Mouse (Mus musculus): ENCODE results near the gene Gdi2. TPM values are rescaled to one million over a fixed set of nuclear protein-coding genes. Genes with fewer than 3 reads are reported as not detected.
A peak's percentile ranks its signal among the peaks of the same experiment; 100 is the strongest.

Gdi2 gene
- polyA plus RNA-seq, 1 experiment from 2014 or later = 448 TPM

DNA sequence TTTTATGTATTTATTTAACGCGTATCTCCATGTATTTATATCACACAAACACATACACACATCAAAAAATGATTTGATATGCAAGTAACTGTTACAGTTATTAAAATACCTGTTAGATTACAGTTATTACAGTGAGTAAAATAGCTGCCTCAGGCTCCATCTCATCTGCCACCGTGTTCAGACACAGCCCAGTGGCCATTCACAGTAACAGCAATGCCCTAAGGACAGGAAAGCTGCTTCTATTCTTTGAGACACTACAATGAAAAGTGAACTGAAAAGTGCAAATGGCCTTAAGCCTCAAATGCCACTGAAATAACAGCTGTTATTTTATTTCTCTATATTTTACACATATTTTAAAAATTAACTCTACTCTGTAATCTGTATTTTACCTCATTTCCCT is 52.9 kb downstream of the Gdi2 start:
- H3K4me3 ChIP-seq (ENCODE audit: low read depth, low read length) = no peak overlapping the region
- H3K4me2 ChIP-seq (ENCODE audit: low read length) = no peak overlapping the region
- H3K36me3 ChIP-seq (ENCODE audit: control insufficient read depth, insufficient read depth, low read length) = peaks cover 69% of the 10 kb centered on the region
- 88% methylated on average over 3 of the region's 3 CpGs for WGBS
- H3K4me1 ChIP-seq (replicated peaks; ENCODE audit: control insufficient read depth, insufficient read depth, low read length) = no peaks in the 10 kb centered on the region
- H3K27me3 ChIP-seq (replicated peaks; ENCODE audit: control insufficient read depth, insufficient read depth, low read length) = no peaks in the 10 kb centered on the region
- H3K27ac ChIP-seq (ENCODE audit: low read depth) = no peak overlapping the region
- ATAC-seq (replicated peaks; ENCODE audit: low FRiP score, low TSS enrichment, low read depth) (no peak), DNase-seq (ENCODE audit: low spot score) (no peak)
- H3K9ac ChIP-seq (ENCODE audit: low read length) = no peak overlapping the region
- H3K9me3 ChIP-seq (ENCODE audit: control insufficient read depth, low read length) = no peaks in the 10 kb centered on the region

GRCm38 (mm10) chr13:3594311-3594710 is 56.4 kb downstream of the Gdi2 start:
- Histone ChIP-seq H3K4me3 (ENCODE audit: low read depth, low read length) (no peak overlapping the region), H3K36me3 (ENCODE audit: control insufficient read depth, insufficient read depth, low read length) (peaks cover 66% of the 10 kb centered on the region), H3K4me1 (replicated peaks; ENCODE audit: control insufficient read depth, insufficient read depth, low read length) (no peaks in the 10 kb centered on the region), H3K27ac (ENCODE audit: low read depth) (no peak overlapping the region), H3K9ac (ENCODE audit: low read length) (no peak overlapping the region), H3K27me3 (replicated peaks; ENCODE audit: control insufficient read depth, insufficient read depth, low read length) (no peaks in the 10 kb centered on the region), H3K9me3 (ENCODE audit: control insufficient read depth, low read length) (no peaks in the 10 kb centered on the region), H3K4me2 (ENCODE audit: low read length) (no peak overlapping the region)
- no peak for DNase-seq (ENCODE audit: low spot score)
- ATAC-seq (replicated peaks; ENCODE audit: low FRiP score, low TSS enrichment, low read depth) = no peak
- WGBS = 85% methylated on average over 1 of the region's 1 CpGs

- Histone ChIP-seq H3K36me3 (ENCODE audit: control insufficient read depth, insufficient read depth, low read length) (peaks cover 58% of the 10 kb centered on the region), H3K4me2 (ENCODE audit: low read length) (no peak overlapping the region), H3K4me1 (replicated peaks; ENCODE audit: control insufficient read depth, insufficient read depth, low read length) (no peaks in the 10 kb centered on the region), H3K9ac (ENCODE audit: low read length) (no peak overlapping the region), H3K4me3 (ENCODE audit: low read depth, low read length) (no peak overlapping the region), H3K9me3 (ENCODE audit: control insufficient read depth, low read length) (no peaks in the 10 kb centered on the region), H3K27ac (ENCODE audit: low read depth) (no peak overlapping the region), H3K27me3 (replicated peaks; ENCODE audit: control insufficient read depth, insufficient read depth, low read length) (no peaks in the 10 kb centered on the region)
- DNase-seq (ENCODE audit: low spot score) (no peak), ATAC-seq (replicated peaks; ENCODE audit: low FRiP score, low TSS enrichment, low read depth) (no peak)
- WGBS = 93% methylated on average over 6 of the region's 6 CpGs
Measured at GRCm38 (mm10) chr13:3596232-3596631, 58.4 kb downstream of the Gdi2 start.

GRCm38 (mm10) chr13:3609780-3610117 is 71.9 kb downstream of the Gdi2 start:
- peak overlapping the region; percentile 93 for H3K4me3 ChIP-seq (ENCODE audit: low read depth, low read length)
- DNase-seq (ENCODE audit: low spot score) (no peak), ATAC-seq (replicated peaks; ENCODE audit: low FRiP score, low TSS enrichment, low read depth) (no peak)
- H3K9ac ChIP-seq (ENCODE audit: low read length) = peak overlapping the region; percentile 82
- peaks cover 3% of the 10 kb centered on the region; the same call in 1 of the 2 replicates for H3K9me3 ChIP-seq (ENCODE audit: control insufficient read depth, low read length)
- H3K4me2 ChIP-seq (ENCODE audit: low read length) = peak overlapping the region; percentile 66
- WGBS = 16% methylated on average over 8 of the region's 8 CpGs
- no peak overlapping the region for H3K27ac ChIP-seq (ENCODE audit: low read depth)
- no peaks in the 10 kb centered on the region for H3K27me3 ChIP-seq (replicated peaks; ENCODE audit: control insufficient read depth, insufficient read depth, low read length)
- no peaks in the 10 kb centered on the region for H3K36me3 ChIP-seq (ENCODE audit: control insufficient read depth, insufficient read depth, low read length)
- no peaks in the 10 kb centered on the region for H3K4me1 ChIP-seq (replicated peaks; ENCODE audit: control insufficient read depth, insufficient read depth, low read length)

DNA sequence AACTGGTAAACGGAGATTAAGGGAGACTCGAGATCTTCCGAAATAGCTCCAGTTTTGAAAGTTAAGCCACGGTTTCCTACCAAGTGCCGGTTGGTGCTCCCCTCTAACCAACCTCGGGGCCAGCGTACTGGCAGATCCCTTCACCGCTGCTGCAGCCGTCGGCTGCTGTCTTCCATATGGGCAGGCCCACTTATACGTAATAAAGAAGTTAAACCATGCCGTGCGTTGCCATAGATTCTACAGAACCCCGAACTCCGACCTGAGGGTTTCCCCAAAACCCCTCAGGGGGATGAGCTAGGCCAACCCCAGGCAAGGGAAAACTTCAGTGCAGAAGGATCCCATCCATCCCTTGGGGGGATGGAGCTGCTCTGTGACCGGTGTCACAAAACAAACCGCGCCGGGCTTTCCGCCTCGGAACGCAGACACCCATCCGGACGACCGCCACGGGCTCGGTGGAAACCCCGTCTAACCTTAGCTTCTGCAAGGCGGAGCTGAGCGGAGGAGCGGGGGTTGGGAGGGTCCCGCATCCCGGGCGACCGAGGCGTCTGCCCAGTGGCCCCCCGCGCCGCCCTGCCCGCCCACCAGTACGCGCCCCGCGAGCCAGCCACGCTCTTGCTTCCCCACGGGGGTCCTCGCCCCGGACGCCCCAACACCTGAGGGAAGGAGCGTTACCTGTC is 72.4 kb downstream of the Gdi2 start:
- WGBS = under 1% methylated on average over 44 of the region's 50 CpGs
- DNase-seq (ENCODE audit: low spot score) = peak; percentile 84

DNA sequence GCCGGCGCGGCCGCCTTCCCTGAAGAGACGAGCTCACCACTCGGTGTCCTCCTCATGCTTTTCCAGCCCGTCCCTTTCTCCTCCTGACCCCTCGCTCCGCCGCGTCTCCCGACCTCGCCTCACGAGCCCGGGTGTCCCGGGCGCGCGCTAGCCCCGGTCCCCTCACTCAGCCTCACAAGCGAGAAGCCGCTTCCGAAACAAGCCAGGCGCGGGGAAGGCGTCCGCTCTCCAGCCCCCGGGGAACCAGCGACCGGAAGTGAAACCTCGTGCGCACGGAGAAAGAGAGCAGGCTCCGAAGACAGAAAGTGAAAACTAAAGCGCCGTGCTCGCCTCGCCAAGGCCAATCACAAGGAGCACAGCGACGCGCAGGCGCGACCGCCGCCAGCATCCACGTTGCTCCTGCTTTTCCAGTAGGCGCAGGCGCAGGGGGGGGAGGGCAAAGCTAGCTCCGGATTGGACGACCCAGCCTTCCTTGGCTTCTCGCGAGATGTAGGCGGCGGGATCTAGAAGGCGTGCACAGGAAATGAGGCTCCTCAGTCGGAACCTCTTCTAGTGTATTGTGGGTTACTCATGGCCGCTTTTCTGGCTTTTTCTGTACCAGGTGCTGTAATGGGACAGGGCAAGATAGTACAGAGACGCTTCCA is 73.1 kb downstream of the Gdi2 start, which contains the start of gene Fam208b:
Fam208b (minus strand) TSS at position 314 of the 644 bp plus-strand sequence.
- Histone ChIP-seq H3K9ac (ENCODE audit: low read length) (peak within 1 kb of the TSS; percentile 82), H3K27ac (ENCODE audit: low read depth) (peak within 1 kb of the TSS; percentile 95), H3K4me2 (ENCODE audit: low read length) (peak within 1 kb of the TSS; percentile 66), H3K4me3 (ENCODE audit: low read depth, low read length) (peak within 1 kb of the TSS; percentile 93), H3K27me3 (replicated peaks; ENCODE audit: control insufficient read depth, insufficient read depth, low read length) (no peaks in the 10 kb centered on the region), H3K9me3 (ENCODE audit: control insufficient read depth, low read length) (peaks cover 3% of the 10 kb centered on the region; the same call in 1 of the 2 replicates), H3K4me1 (replicated peaks; ENCODE audit: control insufficient read depth, insufficient read depth, low read length) (no peaks in the 10 kb centered on the region), H3K36me3 (ENCODE audit: control insufficient read depth, insufficient read depth, low read length) (no peaks in the 10 kb centered on the region)
- WGBS = under 1% methylated on average over 57 of the region's 58 CpGs
- ATAC-seq (replicated peaks; ENCODE audit: low FRiP score, low TSS enrichment, low read depth) = peak; percentile 99
- DNase-seq (ENCODE audit: low spot score) = peak; percentile 97

More for the DNA sequence above, 72.4 kb downstream of the Gdi2 start:
- Histone ChIP-seq H3K4me2 (ENCODE audit: low read length) (peak overlapping the region; percentile 66), H3K4me3 (ENCODE audit: low read depth, low read length) (peak overlapping the region; percentile 93), H3K9ac (ENCODE audit: low read length) (peak overlapping the region; percentile 82), H3K36me3 (ENCODE audit: control insufficient read depth, insufficient read depth, low read length) (no peaks in the 10 kb centered on the region), H3K4me1 (replicated peaks; ENCODE audit: control insufficient read depth, insufficient read depth, low read length) (no peaks in the 10 kb centered on the region), H3K27me3 (replicated peaks; ENCODE audit: control insufficient read depth, insufficient read depth, low read length) (no peaks in the 10 kb centered on the region), H3K27ac (ENCODE audit: low read depth) (peak overlapping the region; percentile 95), H3K9me3 (ENCODE audit: control insufficient read depth, low read length) (peaks cover 3% of the 10 kb centered on the region; the same call in 1 of the 2 replicates)
- peak; percentile 56 for ATAC-seq (replicated peaks; ENCODE audit: low FRiP score, low TSS enrichment, low read depth)

Other genes with a start within 250 kb of the Gdi2 start
- 13.8 and 17.3 TPM in 2 replicates for gene Fam208b, start 73.0 kb downstream of the Gdi2 start, polyA plus RNA-seq (2014; fragmentation: Nextera tagmentation; extraction: Ambion mirVana)
- gene Asb13, start 96.0 kb downstream of the Gdi2 start, polyA plus RNA-seq (2014; fragmentation: Nextera tagmentation; extraction: Ambion mirVana) = 8.5 and 12.3 TPM in 2 replicates